Mouse (Mus musculus): ENCODE data around the gene Lcmt2.

The Lcmt2 gene

DNA sequence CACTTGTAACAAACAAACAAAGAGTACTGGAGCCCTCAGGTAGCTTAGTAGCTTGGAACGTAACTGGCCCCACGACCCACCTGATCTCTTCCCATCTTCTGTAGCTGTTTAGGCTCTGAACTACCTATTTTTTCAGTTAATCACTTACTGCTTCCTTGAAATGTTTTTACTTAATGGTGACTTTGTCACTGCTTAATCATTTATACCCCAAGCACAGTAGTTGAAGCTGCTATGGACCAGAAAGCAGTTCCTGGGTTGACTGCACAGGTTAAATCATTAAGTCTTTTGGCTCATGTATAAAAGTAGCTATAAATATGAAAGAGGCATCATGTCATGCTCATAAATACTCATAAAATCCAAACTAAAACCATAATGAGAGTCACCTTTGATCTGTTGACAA is 25.0 kb downstream of the Lcmt2 start:
- no peak for DNase-seq (ENCODE audit: low spot score)

- no peak for DNase-seq (ENCODE audit: low spot score)
Observed at GRCm38 (mm10) chr2:121109695-121110094, 30.8 kb downstream of the Lcmt2 start, which contains the start of gene Tgm7. Gene Tgm7, minus strand, starts transcription at chr2:121109795.

DNA sequence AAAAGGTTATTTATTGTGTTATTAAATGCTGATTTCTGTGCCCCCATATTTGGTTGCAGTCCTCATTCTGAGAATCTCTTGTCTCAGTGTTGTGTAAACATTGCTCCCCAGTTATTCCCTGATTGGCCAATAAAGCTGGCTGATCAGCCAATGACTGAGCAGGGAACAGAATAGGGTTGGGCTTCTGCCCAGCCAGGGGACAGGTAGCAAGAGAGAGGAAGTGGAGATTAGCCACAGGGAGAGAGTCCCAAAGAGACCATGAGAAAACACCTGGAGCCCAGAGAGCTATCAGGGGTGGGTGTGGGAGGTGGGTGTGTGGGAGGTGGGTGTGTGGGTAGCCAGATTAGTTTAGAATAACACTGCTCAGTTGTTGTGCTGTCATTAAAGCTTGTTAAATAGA is 34.5 kb downstream of the Lcmt2 start:
- DNase-seq (ENCODE audit: low spot score): no peak

DNA sequence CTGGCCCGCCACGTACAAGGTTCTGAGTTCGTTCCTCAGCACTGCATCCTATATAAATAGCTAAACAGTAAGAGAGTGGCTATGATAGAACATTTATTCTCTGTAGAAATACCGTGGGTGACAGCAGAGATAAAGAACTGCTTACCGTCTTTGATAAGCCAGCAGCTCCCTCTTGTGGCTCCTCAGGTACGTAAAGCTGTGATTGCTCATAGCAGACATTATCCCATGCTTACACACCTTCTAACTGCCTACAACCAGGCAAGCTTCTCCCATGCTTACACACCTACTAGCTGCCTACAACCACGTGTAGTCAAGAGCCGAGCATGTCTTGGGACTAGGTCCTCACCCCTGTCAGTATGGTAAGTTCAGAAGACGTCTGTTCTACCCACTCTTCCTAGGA is 38.4 kb downstream of the Lcmt2 start:
- peak; percentile 50 for DNase-seq (ENCODE audit: low spot score)

GRCm38 (mm10) chr2:121089751-121090150 is 50.7 kb downstream of the Lcmt2 start:
- DNase-seq (ENCODE audit: low spot score): no peak

GRCm38 (mm10) chr2:121088507-121088906 is 51.9 kb downstream of the Lcmt2 start:
- no peak for DNase-seq (ENCODE audit: low spot score)

DNA sequence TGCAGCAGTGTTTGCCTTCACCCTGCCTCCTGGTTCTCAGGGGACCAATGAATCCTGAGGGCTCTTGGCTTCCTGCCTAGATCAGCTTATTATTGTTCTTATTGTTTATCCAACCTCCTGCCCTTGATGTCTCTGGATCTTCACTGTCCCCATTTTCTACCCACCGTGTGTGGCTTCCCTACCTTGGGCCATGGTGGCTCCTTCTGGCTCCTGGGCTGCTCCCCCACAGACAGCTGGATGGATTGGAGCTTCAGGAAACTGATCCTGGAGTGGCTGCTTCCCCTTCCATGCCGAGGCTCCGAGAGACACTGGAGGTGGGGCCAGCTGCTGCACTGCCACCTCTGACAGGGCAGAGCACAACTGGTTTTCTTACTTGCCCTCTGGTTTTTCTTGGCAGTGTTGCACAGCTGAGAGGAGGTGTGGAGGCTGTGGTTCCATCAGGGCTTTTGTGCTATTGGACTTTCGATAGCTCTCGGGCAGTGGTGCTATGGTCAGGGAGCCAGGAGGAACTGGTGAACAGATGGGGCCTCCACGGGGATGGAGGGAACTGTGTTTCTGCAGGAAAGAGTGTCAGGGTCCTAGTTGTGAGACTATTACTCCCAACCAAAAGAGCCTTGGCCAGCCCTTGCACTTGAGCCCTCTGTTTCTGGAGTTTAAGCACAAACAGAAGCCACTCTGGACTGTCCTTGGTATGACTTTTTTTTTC is 54.8 kb downstream of the Lcmt2 start, which contains the start of gene Tgm5:
Tgm5 (minus strand) TSS at position 362 of the 706 bp plus-strand sequence.
- no peak for DNase-seq (ENCODE audit: low spot score)

- DNase-seq (ENCODE audit: low spot score): no peak
Observed at GRCm38 (mm10) chr2:121082626-121083025, 57.8 kb downstream of the Lcmt2 start.

Data from layer of hippocampus, adult 9-10 months (tissue).